Comparison of ENCODE assay signal across 10 mouse cellular contexts in genomic region chr7:74381881-74382281, GRCm38 (mm10).
DNase-seq lines count a peak whose midpoint lies in the region; ATAC-seq and TF ChIP-seq lines count a peak whose summit lies in the region.
"Had no signal": no experiment of that assay in that cellular context is flagged by ENCODE, and none has a peak within 500 bp of the region (broad histone marks: within the 10 kb centered on the region; RNA-seq: fewer than 3 reads in every experiment).

No protein-coding gene starts in this region.

- H3K9me3 ChIP-seq in heart, embryonic 14.5 days (ENCODE audit: control insufficient read depth, low read length), result no peaks in the 10 kb centered on the region
- no peaks in the 10 kb centered on the region for H3K9me3 ChIP-seq in forebrain, postnatal 0 days (ENCODE audit: low read length)
- H3K9me3 ChIP-seq: limb, embryonic 15.5 days had no signal

- ATAC-seq in heart, embryonic 14.5 days (ENCODE audit: insufficient number of reproducible peaks, insufficient read depth, low FRiP score, low read depth), result peak; percentile 58
- ATAC-seq in forebrain, postnatal 0 days, result no peak

- peaks cover 34 to 46% of the 10 kb centered on the region in 2 experiments for H3K4me1 ChIP-seq in heart, embryonic 14.5 days (ENCODE audit: control insufficient read depth in 2 of 2, insufficient read depth in 2 of 2, low read length in 2 of 2)
- H3K4me1 ChIP-seq in forebrain, postnatal 0 days (ENCODE audit: insufficient read depth), result no peaks in the 10 kb centered on the region

- peak; percentile 61 for DNase-seq in ovary, adult 18-20 months (ENCODE audit: low spot score)
- DNase-seq in ovary, postnatal 14 days (ENCODE audit: low spot score), result no peak
- DNase-seq in cerebellum, postnatal 36 days, result peak; percentile 65 to 76
- peak; percentile 71 for DNase-seq in testis, postnatal 14 days (ENCODE audit: low spot score)
- no peak for DNase-seq in urinary bladder, postnatal 14 days (ENCODE audit: low spot score)
- no peak for DNase-seq in forebrain, postnatal 0 days
- DNase-seq in embryo, embryonic 11 days, result no peak
- DNase-seq: thymus, adult 18-20 months had no signal

- no peak overlapping the region for H3K4me3 ChIP-seq in heart, embryonic 14.5 days (ENCODE audit: control insufficient read depth in 1 of 2, insufficient read depth in 1 of 2, low read depth in 1 of 2, low read length in 2 of 2)
- H3K4me3 ChIP-seq in forebrain, postnatal 0 days (ENCODE audit: low read depth, low read length), result no peak overlapping the region
- H3K4me3 ChIP-seq: limb, embryonic 15.5 days had no signal

- 24% methylated on average over 2 of the region's 2 CpGs for WGBS in heart, embryonic 14.5 days
- 74% methylated on average over 2 of the region's 2 CpGs for WGBS in forebrain, postnatal 0 days

- H3K27ac ChIP-seq in heart, embryonic 14.5 days (replicated peaks in 1 of 2; ENCODE audit: control insufficient read depth in 1 of 2, insufficient read depth in 1 of 2, low read depth in 2 of 2, low read length in 2 of 2), result peak overlapping the region; percentile 80 to 94
- H3K27ac ChIP-seq in forebrain, postnatal 0 days (ENCODE audit: low read depth, low read length), result no peak overlapping the region
- H3K27ac ChIP-seq: limb, embryonic 15.5 days had no signal

- no peaks in the 10 kb centered on the region for H3K36me3 ChIP-seq in heart, embryonic 14.5 days (ENCODE audit: control insufficient read depth, insufficient read depth, low read length)
- no peaks in the 10 kb centered on the region for H3K36me3 ChIP-seq in forebrain, postnatal 0 days (ENCODE audit: insufficient read depth)
- H3K36me3 ChIP-seq: limb, embryonic 15.5 days had no signal

- peak overlapping the region; percentile 18; the same call in 1 of the 2 replicates for H3K9ac ChIP-seq in heart, embryonic 14.5 days (ENCODE audit: low read length)
- no peak overlapping the region for H3K9ac ChIP-seq in forebrain, postnatal 0 days
- H3K9ac ChIP-seq: limb, embryonic 15.5 days had no signal

- TF ChIP-seq CTCF in forebrain, postnatal 0 days (IDR thresholded peaks at IDR 0.05; ENCODE audit: low read depth), result no peak

- H3K27me3 ChIP-seq in heart, embryonic 14.5 days (ENCODE audit: control insufficient read depth, insufficient read depth, low read length), result no peaks in the 10 kb centered on the region
- H3K27me3 ChIP-seq in forebrain, postnatal 0 days (ENCODE audit: insufficient read depth, low read length), result no peaks in the 10 kb centered on the region
- H3K27me3 ChIP-seq: limb, embryonic 15.5 days had no signal

- peak overlapping the region; percentile 11; the same call in 1 of the 2 replicates for H3K4me2 ChIP-seq in heart, embryonic 14.5 days (ENCODE audit: low read length)
- no peak overlapping the region for H3K4me2 ChIP-seq in forebrain, postnatal 0 days (ENCODE audit: low read depth)
- H3K4me2 ChIP-seq: limb, embryonic 15.5 days had no signal

Comparison
In these comparisons a context has a peak if more than half of its experiments do, and no peak if none do; other contexts are left out.
1. DNase-seq: peak in ovary, adult 18-20 months (single experiment), cerebellum, postnatal 36 days (2 of 2) and testis, postnatal 14 days (single experiment); none in ovary, postnatal 14 days (single experiment), urinary bladder, postnatal 14 days (single experiment), forebrain, postnatal 0 days (single experiment) and embryo, embryonic 11 days (single experiment).